Mouse (Mus musculus): ENCODE measurements around the gene Cdip1.
A peak's percentile ranks its signal among the peaks of the same experiment; 100 is the strongest.
"Not testable (repeated sequence)": the region's sequence is repeated elsewhere in the genome, so short reads cannot be mapped to it uniquely, and the experiment has no call there.

Cdip1 gene

DNA sequence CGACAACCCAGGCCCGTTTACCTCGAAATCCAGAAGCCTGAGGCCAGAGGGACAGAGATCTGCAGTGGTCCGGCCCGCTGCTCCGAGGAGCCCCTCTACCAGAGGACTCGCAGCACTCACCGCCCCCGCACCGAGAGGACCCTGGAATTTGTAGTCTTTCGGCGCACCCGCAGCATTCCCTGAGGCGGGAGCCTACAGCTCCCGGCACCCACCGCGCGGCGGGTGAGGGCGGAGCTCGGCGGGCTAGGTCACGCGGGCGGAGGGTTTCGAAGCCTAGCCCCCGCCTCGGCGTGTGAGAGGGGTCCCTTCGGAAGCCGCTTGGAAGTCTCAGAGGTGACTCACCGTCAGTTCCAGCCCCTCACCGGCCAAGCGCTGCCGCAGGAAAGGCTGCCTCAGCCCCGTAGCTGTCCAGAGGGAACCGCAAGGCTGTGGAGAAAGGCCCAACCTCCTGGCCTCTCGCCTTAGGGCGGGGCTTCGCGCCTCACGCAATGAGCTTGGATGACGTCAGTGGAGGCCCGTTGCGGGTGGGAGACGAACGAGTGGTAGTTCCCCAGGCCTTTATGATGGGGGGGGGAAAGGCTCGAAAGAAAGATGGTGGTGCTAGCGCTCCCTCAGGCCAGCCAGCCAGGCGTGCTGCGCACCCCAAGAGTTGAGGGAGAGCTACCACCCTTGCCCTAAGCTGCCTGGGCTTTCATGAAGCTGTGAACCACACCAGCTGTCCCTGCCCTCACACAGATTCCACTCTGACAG, at the start of gene Cdip1:
Gene Cdip1, minus strand, starts transcription at position 483 of the 750 bp plus-strand sequence.
- ATAC-seq (ENCODE audit: low TSS enrichment), result peak; percentile 97

DNA sequence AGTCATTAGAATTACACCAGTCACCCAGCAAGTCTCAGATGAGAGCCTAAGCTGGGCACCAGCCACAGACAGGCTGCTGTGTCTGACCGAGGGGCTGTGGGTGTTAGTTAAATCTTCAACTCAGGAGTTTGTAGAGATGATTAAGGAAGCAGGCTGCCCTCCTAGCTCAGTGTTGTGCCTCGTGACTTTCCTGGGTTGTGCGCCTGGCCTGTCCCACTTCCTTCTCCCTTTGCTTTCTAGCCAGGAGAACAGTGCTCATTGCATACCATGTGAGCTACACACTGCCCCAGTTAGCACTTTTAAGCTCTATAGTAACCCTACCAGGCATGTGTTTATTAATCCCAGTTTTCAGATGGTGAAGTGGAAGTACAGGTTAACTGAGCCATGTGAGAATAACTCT, 49.5 kb upstream of the Cdip1 start:
- ATAC-seq (ENCODE audit: low TSS enrichment), result peak; percentile 27; the same call in 1 of the 2 replicates

DNA sequence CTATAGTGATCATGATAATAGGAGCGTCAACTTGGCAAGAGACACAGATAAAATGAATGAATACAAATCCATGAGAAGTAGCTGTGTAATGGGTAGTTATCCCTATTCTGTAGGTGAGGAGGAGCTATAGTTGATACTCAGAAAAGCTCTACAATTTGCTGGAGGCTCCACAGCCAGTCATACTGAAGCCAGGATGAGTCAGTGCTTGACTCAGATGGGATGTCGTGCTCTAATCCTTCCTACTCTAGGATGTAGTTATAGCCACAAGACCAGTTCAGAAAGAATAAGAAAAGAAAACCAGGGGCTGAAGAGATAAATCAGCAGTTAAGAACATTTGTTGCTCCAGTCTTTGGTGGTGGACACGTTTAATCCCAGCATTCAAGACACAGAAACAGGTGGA, 47.5 kb upstream of the Cdip1 start:
- peak; percentile 65; the same call in 1 of the 2 replicates for ATAC-seq (ENCODE audit: low TSS enrichment)

DNA sequence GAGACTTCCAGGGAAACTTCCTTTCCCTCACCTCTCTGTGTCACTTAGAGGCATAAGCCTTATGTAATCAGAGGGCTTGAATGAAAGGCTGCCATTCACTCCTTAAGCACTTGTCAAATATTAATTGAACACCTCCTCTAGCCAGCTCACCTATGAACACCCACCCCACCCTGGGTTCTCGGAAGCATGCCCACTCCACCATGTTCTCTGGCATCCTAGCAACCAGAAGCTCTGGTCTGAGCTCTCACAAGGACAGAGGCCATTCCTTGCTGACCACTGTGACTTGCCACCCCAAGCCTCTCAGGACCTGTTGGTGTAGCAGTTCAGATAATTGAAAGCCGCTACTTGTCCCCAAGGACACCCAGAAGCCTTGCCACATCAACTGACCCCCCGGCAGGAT, 45.1 kb upstream of the Cdip1 start, which contains the start of gene 4930562C15Rik:
Gene 4930562C15Rik, plus strand, starts transcription at position 226 of the 400 bp plus-strand sequence.
- ATAC-seq (ENCODE audit: low TSS enrichment), result no peak

DNA sequence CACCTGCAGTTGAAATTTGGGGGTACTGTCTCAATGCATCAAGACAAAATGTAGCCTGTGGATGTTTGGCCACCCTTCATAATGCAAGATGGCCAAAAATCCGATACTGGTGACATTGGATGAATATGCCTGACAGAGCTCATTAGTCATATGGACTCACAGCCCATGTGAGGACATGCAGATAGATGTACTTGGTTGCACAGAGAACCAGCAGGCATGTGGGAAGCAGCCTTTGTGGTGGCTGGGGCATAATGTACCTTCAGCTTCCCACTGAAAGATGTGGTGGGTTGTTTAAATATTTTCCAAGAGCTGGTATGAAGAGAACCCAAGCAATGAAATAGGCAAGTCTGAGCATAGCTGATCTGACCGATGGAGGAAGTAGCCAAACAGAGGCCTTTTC, 43.8 kb upstream of the Cdip1 start:
- ATAC-seq (ENCODE audit: low TSS enrichment), result peak; percentile 80; the same call in 1 of the 2 replicates

DNA sequence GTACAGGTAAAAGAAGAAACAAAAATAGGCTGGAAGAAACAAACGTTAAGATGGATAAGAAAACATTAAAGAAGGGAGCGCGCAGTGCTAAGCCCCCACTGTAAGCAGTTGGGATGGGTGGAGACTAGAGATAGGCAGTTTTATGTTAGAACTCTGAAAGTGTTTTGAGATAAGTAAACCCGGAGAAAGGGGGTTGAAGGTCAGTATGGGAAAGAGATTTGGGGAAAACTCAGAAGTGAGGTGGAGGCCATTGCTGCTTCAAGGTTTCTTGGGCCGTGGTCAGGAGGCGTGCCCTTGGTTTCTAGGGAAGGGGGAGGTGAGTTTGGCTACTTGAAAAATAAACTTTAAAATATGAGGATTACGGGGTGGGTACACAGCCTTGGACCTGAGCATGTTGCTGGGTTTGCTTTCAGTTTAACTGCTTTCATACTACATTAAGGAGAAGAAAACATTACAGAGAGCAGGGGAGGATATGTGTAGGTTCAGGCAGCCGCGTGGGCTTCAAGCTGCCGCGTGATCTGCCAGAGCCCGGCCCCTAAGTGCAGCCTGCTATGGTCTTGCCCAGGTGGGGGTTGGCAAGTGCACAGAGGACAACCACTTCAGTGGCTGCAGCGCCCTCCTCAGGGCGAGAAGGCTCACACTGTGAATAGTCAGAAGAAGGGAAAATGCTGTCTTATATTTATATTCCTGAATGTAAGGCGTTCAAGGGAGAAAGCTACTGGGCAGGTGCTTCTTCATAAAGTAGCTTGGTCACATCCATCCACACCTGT, 41.7 kb upstream of the Cdip1 start:
- ATAC-seq (ENCODE audit: low TSS enrichment), result peak; percentile 79

DNA sequence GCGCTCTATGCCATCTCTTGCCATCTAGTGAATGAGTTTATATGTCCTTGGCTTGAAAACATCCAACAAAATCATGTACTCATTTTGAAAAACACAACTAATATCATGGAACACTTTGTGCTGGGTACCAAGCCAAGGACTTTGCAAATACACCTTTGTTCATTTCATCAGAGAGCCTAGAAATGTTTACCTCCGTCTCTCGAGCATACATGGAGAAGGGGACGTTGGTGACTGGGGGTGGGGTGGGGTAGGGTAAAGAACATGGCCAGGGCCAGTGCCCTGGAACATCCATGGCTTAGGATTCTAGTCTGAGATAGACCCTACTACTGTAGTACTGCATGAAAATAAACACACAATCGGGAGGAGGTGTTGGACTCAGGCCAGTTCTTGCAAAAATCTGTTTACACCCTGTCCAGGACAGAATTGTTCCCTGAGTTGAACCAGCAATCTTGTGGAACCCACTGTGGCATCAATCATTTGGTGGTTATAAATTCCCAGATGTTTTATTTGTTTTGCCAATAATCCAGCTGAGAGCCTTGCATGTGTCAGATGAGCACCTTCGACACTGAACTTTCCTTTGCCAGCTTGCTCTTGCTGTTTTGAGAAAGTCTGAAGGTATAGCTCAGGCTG, 39.3 kb upstream of the Cdip1 start:
- ATAC-seq (ENCODE audit: low TSS enrichment), result no peak

DNA sequence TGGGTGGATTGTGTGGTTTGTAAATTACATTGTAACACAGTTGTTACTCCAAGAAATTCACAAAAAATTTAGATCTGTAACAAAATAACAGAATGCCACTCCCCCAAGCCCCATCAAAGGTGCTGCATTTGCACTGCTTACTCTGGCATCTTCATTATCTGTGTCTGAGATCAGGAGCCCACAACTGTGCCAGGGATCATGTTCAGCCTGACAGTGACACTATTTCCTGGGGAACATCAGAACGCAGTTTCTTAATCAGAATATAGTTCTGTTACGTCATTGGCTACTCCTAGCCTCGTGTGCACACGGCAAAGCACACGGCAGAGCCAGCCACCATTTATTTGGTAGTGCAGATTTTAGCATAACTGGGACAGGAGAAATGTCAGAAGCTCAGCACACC, 37.5 kb upstream of the Cdip1 start:
- no peak for ATAC-seq (ENCODE audit: low TSS enrichment)

DNA sequence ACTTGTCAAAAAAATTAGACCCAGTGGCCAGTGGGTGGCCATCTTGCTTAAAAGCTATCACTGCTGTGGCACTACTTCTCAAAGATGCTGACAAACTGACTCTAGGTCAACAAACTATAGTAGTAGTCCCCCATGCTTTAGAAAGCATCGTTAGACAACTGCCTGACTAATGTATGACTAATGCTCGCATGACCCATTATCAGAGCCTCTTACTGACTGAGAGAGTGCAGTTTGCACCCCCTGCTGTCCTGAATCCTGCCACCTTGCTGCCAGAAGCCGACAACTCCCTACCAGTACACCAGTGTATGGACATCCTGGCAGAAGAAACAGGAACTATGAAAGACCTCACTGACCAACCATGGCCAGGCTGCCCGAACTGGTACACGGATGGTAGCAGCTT, 34.4 kb upstream of the Cdip1 start:
- not testable (repeated sequence) for ATAC-seq (ENCODE audit: low TSS enrichment)

DNA sequence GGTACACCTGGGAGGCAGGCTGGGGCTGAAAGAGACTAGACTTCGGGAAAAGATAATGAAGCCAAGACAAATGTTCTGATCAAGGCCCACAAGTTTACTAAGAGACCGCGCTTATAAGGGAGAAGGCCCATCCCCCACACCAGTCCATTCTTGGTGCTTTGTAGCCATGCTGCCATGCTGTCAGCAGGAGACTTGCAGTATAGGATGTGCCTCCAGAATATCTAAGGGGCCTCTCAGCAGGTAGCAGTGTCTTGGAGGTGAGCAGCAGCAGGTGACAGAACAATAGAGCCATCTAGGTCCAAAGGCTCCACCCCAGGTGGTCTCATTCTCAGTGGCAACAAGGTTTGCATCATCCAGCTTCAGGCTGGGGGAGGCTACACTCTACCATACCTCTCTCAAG, 28.3 kb upstream of the Cdip1 start:
- ATAC-seq (ENCODE audit: low TSS enrichment), result no peak

DNA sequence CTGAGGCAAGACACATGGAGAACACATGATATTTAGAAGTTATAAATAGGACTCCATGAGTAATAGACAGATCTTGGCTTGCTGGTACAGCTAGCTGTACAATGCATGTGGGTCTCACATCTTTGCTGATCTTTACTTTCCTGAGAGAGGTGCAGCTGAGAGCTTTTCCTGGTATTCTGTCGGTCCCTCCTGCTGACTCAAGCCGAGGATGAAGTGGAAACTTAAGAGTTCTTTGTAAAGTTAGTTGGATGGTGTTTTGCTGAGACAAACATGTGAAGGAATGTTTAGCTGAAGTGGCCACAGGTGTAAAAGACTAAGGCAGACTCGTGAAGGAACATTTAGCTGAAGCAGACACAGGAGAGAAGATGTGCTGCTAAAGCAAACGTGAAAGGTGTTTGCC, 6.5 kb upstream of the Cdip1 start:
- ATAC-seq (ENCODE audit: low TSS enrichment), result no peak

DNA sequence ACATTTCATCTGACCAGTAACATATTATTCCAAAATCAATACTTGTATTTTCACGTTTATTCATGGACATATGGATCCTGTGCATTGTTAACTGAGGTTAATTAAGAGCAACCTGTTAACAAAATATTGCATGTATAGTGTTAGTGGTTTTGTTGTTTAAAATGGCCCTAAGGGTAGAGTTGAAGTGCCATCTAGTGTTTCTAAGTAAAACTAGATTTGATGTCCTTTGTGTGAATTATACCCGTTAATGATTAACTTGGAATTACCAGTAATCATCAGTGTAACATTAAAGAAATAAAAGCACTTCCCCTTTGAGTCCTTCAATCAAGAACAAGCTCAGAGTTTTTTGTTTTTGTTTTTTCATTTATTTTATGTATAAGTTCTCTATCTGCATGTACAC, 1.2 kb upstream of the Cdip1 start:
- no peak for ATAC-seq (ENCODE audit: low TSS enrichment)

DNA sequence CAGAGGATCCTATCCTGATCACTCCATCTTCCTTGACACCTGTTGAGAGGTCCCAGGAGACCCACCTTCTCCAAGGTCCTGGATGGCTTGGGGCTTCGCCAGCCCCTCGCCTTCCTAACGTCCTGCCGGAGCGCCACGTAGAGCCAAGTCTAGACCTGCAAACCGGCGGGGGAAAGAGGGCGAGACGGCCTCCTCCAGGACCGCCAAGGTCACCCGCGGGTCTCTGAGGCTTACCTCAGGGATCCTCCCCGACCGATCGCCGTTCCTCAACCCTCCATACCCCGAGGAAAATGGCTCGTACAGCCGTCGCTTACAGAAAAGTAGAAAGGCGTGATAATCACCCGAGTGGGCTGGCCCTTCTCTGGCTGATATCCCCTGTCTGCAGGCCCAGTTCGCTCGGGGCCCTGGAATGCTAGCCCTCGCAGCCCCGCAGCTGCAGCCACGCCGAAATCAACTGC, 752 bp downstream of the Cdip1 start:
- peak; percentile 31; the same call in 1 of the 2 replicates for ATAC-seq (ENCODE audit: low TSS enrichment)

DNA sequence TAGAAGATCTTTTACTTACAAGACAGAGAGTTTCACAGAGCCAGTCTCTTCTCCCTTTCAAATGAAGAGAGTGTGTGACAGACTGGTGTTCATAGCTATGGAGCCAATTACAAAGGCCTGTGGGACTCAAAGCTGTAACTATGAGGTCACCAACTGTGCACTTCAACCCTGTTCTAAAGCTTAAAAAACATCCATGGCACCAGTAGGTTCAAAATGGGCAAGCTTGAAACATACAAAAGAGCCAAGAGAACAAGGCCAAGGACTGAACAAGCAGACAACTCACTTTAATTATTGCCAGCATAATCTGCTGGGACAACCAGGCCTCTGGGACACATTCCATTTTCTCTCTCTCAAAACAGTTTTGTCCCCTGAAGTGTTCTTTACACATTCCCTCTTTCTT, 1.9 kb downstream of the Cdip1 start:
- ATAC-seq (ENCODE audit: low TSS enrichment), result no peak

DNA sequence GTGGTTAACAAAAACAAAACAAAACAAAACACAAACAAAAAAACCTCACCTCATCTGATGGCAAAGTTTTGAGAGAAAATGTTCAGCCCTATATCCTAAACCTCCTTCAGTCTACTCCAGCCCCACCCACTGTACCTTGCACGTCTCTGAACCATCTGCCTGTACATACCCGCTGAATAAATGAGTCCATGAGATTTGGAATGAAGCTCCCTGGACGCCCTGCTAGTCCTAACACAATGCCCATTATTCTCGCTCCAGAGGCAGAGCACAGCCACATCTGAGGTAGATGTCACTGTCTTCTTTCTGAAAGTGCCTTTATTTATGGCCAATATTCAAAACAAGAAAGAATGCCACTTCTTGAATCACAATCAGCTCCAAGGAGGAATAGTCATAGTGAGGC, 4.4 kb downstream of the Cdip1 start:
- ATAC-seq (ENCODE audit: low TSS enrichment), result no peak

DNA sequence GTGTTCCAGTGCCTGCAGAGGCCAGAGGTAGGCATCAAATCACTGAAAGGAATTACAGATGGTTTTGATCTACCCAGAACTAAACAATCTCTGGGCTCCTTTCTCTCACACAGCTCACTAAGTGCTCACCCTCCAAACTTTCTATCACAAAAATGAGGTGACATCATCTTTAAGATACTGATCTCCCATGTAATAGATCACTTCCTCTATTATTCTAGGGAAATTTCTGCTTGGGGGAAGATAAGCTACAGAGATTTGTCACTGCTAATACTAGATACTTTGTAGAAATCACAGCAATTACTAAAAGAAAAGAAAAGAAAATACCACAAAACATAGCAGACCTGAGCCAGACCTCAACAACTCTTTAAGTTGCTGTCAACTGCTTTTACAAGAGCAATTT, 7.6 kb downstream of the Cdip1 start:
- ATAC-seq (ENCODE audit: low TSS enrichment), result no peak

DNA sequence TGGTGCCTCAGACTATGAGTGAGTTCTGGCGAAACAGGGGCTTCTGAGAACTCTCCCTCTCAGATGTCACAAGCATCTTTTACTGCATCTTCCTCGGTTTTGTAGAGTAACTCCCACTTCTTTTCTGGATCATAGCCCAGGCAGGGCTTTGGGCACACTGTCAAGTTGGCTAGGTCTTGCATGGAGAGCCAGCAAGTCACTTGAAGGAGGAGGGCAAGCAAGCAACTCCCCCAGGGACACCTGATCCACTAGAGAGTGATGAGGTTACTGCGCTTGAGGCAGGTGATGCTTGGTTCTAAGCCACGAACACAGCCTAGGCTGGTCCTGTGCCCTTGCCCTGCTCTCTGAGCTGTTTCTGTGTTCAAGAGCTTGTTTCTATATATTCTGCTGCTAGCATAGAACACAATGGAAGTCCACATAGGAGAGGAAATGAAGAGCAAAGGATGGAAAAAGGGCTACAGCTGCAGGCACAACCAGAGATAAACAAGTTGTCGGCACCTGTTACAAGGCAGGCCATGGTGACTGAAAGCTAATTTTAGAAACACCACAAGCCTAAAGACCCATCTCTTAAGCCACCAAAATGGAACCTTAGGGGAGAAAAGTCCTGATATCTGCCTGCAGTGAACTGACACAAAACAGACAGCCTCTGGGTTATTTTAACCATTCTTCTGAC, 8.4 kb downstream of the Cdip1 start:
- peak; percentile 47; the same call in 1 of the 2 replicates for ATAC-seq (ENCODE audit: low TSS enrichment)

DNA sequence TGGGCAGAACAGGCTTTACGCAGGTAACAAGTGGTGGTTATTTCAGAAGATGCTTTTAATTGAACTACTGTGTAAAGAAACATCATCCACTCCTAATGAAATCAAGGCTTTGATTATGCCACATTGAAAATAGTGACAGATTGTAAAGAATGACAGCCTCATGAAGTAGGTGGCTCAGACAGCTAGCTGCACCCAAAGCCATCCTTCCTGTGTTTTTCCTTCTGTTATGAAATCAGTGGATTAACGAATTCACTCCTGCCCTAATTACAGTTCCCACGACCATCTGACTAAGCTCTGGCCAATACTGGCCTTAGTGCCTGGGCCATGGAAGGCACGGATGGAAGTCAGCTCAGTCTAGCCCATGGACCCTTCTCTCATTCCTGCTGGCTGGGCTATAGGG, 11.2 kb downstream of the Cdip1 start:
- no peak for ATAC-seq (ENCODE audit: low TSS enrichment)

DNA sequence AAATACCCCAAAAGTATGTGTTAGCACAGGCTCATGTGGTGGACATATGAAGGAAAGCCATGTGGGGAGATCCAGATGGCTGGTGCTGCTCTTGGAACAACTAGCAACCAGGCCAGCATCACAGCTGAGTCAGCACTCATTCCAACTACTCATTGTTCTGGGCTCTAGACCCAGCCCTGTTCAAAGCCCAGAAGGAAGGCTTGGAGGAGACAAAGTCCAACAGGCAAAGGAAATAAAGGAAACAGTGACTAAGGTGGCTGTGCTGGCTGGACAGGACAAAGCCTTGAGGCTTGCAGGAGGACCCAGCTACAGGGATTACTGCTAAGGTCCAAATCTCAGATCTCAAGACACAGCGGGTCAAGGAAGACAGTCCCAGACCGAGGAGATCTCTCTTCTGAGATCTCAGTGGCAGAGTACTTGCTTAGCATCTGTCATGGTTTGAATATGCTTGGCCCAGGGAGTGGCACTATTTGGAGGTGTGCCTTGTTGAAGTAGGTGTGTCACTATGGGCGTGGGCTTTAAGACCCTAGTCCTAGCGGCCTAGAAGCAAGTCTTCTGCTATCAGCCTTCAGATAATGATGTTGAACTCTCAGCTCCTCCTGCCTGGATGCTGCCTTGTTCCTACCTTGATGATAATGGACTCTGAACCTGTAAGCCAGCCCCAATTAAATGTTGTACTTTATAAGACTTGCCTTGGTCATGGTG, 12.0 kb downstream of the Cdip1 start:
- ATAC-seq (ENCODE audit: low TSS enrichment), result no peak

DNA sequence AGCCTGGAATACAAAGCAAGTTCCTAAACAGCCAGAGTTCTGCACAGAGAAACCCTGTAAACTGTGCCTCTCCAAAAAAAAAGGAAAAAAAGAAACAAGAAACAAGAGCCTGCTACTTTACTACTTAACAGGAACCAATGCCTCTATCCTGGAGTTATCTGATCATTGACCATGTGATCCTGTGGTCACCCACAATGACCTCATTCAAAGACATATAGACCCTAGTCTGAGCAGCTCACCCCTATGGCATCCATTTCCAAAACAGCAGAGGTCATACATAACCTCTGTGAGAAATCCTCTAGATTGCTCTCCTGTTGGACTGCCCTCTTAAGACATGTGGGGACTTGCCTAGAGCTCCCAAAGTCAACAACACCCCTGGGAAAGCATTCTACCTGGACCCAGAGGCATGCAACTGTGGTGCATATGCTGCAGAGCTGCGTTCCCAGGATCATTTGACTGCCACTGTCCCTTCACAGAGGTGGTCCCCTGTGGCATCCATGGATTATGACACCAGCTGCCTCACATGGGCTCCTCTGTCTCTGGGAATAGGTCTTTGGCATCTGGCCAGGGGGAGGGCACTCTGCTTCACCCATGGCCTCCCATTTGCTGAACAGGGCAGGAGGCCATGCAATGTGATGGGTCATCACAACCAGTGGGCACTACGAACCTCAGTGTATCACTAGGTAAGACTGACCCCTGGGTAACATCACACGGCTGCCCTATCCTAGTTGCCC, 12.8 kb downstream of the Cdip1 start:
- no peak for ATAC-seq (ENCODE audit: low TSS enrichment)

Data from frontal cortex, adult (tissue).